Mouse (Mus musculus) liver, embryonic 12.5 days (tissue): Measurements from ENCODE around the gene Mfap5. TPM values are rescaled to one million over a fixed set of nuclear protein-coding genes. Genes with fewer than 3 reads are reported as not detected.
"Not testable (repeated sequence)": the region's sequence is repeated elsewhere in the genome, so short reads cannot be mapped to it uniquely, and the experiment has no call there.

ENCODE experiments used
- ATAC-seq: fragments of 200-750 bp; cut with Nextera tagmentation; 2 replicates; pipeline ENCODE4 v1.8.0; 2017; ENCODE audit warnings: moderate number of reproducible peaks, mild to moderate bottlenecking, moderate library complexity
- H3K27ac ChIP-seq: fragments of 300-500 bp; sonication (generic); 2 replicates; pipeline ENCODE4 v1.5.1; 2016; ENCODE audit warnings: mild to moderate bottlenecking
- H3K27me3 ChIP-seq: fragments of 300-500 bp; sonication (generic); replicated peaks from 2 replicates; pipeline ENCODE4 v1.6.1; 2016; ENCODE audit warnings: mild to moderate bottlenecking, moderate library complexity
- H3K36me3 ChIP-seq: fragments of 300-500 bp; sonication (generic); 2 replicates; pipeline ENCODE4 v1.6.1; 2016; ENCODE audit warnings: mild to moderate bottlenecking, moderate library complexity
- H3K4me1 ChIP-seq: fragments of 300-500 bp; sonication (generic); 2 replicates; pipeline ENCODE4 v1.6.1; 2016
- H3K4me2 ChIP-seq: fragments of 300-500 bp; sonication (generic); 2 replicates; pipeline ENCODE4 v1.6.1; 2016; ENCODE audit warnings: mild to moderate bottlenecking, moderate library complexity
- H3K4me3 ChIP-seq: fragments of 300-500 bp; sonication (generic); 2 replicates; pipeline ENCODE4 v1.5.1; 2016; ENCODE audit warnings: mild to moderate bottlenecking, moderate library complexity
- H3K9ac ChIP-seq: fragments of 300-500 bp; sonication (generic); 2 replicates; pipeline ENCODE4 v1.6.1; 2016; ENCODE audit warnings: mild to moderate bottlenecking, moderate library complexity
- H3K9me3 ChIP-seq: fragments of 300-500 bp; sonication (generic); replicated peaks from 2 replicates; pipeline ENCODE4 v1.6.1; 2016; ENCODE audit warnings: mild to moderate bottlenecking, moderate library complexity
- WGBS: fragments of 180-500 bp; shearing (Covaris S2); methylation state at CpG from one replicate; pipeline ENCODE4 v1.1.7; 2016; ENCODE audit not compliant: insufficient replicate concordance; 5-methylcytosine and 5-hydroxymethylcytosine counted together
- polyA plus RNA-seq: library from polyadenylated mRNA; unstranded; fragments of >200 nt; fragmentation: Nextera tagmentation; extraction: Ambion mirVana; gene quantifications from 2 replicates; pipeline ENCODE4 v1.2.1, GENCODE M21; 2016

Mfap5 gene
- polyA plus RNA-seq, 1 experiment from 2014 or later: 0.48 TPM

DNA sequence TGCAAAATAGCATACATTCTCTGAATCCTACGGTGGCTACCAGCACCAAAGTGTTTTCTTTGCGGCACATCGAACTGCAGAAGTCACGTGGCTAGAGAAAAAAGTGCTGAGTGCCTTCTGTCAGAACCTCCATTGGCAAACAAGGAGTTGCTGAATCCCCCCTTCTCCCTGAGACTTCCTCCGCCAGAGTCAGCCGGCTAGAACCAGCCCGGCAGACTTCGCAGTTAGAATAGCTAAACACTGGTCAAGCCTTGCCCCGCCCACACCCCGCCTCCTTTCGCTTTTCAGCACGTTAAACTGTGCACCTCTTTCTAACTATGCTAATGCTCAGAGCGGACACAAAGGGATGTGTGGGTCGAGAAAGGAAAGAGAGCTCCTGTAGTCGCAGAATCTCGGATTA lies 14.1 kb upstream of the Mfap5 start:
- H3K27me3 ChIP-seq: peaks cover 93% of the 10 kb centered on the region

DNA sequence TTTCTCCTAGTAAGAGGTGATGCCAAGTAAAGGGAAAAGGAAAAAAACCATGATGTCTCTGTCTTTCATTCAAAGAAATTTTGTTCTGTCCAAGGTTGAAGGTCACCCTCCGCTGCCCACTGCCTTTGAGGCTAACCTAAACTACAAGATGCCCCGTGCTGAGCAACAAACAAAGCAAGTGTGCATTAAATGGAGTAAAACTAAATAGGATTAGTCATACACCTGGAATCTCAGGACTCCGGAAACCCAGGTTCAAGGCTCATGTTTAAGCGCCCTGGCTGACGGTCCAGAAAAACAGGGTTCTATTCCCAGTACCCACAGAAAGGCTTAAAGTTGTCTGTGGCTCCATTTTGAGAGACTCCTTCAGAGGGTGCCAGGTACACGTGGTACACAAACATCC lies 13.2 kb upstream of the Mfap5 start:
- no peak overlapping the region for H3K4me3 ChIP-seq
- peaks cover 5% of the 10 kb centered on the region; the same call in 1 of the 2 replicates for H3K4me1 ChIP-seq
- no peaks in the 10 kb centered on the region for H3K9me3 ChIP-seq
- H3K36me3 ChIP-seq: no peaks in the 10 kb centered on the region
- no peak overlapping the region for H3K4me2 ChIP-seq
- 28% methylated on average over 6 of the region's 6 CpGs for WGBS
- no peak overlapping the region for H3K27ac ChIP-seq
- no peak for ATAC-seq
- H3K27me3 ChIP-seq: peaks cover 90% of the 10 kb centered on the region
- H3K9ac ChIP-seq: no peak overlapping the region

More for the DNA sequence above, 14.1 kb upstream of the Mfap5 start:
- Histone ChIP-seq H3K4me1 (peaks cover 5% of the 10 kb centered on the region; the same call in 1 of the 2 replicates), H3K36me3 (no peaks in the 10 kb centered on the region), H3K4me2 (peak overlapping the region; percentile 57), H3K4me3 (peak overlapping the region; percentile 44), H3K27ac (no peak overlapping the region), H3K9ac (no peak overlapping the region), H3K9me3 (no peaks in the 10 kb centered on the region)
- peak; percentile 65 for ATAC-seq
- WGBS: under 1% methylated on average over 16 of the region's 16 CpGs

DNA sequence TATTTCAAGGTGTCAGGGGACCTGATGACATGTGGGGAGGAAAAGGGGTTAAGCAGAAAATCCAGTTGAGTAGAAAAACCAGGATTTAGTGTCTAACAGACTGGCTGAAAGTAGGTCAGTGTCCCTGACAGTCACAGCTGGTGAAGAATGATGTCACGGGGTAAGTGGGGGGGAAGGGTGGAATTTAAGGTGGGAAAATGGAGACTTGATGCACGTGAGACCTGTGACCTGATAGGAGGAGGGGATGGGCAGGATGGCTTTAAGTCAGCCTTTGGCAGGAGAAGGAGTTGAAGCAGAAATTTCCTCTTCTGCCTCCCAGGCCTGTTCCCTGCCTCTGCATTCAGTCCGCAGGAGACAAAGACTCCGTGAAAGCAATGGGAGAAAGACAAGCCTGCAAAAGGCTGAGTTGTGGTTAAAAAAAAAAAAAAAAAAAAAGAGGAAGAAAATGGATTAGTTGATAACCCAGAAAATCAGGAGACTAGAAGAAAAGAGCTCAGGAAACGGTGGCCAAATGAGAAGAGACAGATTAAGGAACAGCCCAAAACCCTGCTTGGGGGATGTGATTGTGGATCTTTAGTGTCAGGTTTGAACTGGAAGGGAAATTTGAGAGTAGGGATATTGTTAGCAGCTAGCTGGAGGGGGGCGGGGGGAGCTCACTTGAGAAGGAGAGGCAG lies 11.7 kb upstream of the Mfap5 start:
- Histone ChIP-seq H3K9me3 (no peaks in the 10 kb centered on the region), H3K36me3 (no peaks in the 10 kb centered on the region), H3K4me1 (peaks cover 5% of the 10 kb centered on the region; the same call in 1 of the 2 replicates), H3K4me3 (no peak overlapping the region), H3K9ac (no peak overlapping the region), H3K27me3 (peaks cover 90% of the 10 kb centered on the region), H3K4me2 (no peak overlapping the region), H3K27ac (no peak overlapping the region)
- WGBS: 14% methylated on average over 6 of the region's 6 CpGs
- no peak for ATAC-seq

DNA sequence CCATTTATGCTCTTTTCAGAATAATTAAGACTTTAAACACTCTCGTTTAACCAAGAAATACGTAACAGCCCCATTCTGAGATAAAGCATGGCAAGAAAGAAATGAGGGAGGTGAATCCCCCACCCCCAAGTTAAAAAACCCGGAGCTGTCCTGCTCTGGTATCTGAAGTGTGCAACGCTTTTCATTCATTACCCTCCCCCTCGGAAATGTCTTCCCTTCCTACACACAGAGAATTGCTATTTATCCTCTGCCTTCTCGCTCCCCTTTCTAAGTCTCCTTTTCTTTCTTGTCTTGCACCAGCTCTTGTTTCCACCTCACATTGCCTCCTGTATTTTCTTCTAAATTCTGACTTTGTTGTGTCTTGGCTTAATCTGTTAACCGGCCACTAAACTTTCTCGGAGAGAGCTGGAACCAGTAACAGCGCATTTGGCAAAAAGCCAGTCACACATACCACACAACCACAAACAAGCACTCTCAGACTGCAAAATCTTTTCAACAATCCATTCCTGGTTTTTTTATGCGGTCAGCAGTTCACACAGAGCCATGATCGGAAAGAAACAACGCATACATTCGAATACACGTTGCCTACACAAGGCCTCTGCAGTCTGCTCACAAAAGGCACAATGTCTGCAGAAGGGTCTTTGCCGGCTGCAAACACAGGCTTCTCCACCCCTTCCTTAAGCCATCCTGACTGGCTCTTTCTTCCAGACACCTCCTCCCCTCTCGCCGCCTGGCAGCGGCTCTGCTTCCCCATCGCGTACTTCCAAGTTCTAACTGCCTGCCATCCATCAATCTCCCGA lies 10.4 kb upstream of the Mfap5 start:
- Histone ChIP-seq H3K9ac (no peak overlapping the region), H3K4me3 (no peak overlapping the region), H3K36me3 (no peaks in the 10 kb centered on the region), H3K9me3 (no peaks in the 10 kb centered on the region), H3K4me2 (no peak overlapping the region), H3K4me1 (peaks cover 5% of the 10 kb centered on the region; the same call in 1 of the 2 replicates), H3K27ac (0 out of 2 replicates have a peak overlapping the region, but pooled peaks have one; percentile 41), H3K27me3 (peaks cover 83% of the 10 kb centered on the region)
- WGBS: 14% methylated on average over 21 of the region's 21 CpGs
- no peak for ATAC-seq

DNA sequence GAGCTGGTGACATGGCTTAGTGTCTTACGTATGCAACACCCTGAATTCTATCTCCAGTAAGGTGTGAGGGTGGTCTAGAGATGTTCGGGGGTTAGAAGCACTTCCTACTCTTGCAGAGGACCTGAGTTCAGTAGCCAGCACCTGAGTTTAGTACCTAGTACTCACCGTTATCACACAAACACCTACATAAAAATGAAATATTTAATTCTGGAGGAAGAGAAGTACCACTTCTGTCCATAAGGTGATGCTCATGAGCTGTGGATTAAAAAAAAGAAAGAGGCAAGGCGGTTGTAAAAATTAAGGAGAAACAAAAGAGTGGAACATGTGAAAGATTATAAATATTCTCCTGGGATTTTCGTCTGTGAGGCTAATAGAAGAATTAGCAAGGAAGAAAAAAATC lies 9.1 kb upstream of the Mfap5 start:
- no peak overlapping the region for H3K9ac ChIP-seq
- H3K27ac ChIP-seq: no peak overlapping the region
- peaks cover 80% of the 10 kb centered on the region for H3K27me3 ChIP-seq
- H3K4me3 ChIP-seq: no peak overlapping the region
- no peaks in the 10 kb centered on the region for H3K9me3 ChIP-seq
- peaks cover under 1% of the 10 kb centered on the region; the same call in 1 of the 2 replicates for H3K4me1 ChIP-seq
- ATAC-seq: no peak
- H3K4me2 ChIP-seq: no peak overlapping the region
- H3K36me3 ChIP-seq: no peaks in the 10 kb centered on the region
- 27% methylated on average over 5 of the region's 5 CpGs for WGBS

DNA sequence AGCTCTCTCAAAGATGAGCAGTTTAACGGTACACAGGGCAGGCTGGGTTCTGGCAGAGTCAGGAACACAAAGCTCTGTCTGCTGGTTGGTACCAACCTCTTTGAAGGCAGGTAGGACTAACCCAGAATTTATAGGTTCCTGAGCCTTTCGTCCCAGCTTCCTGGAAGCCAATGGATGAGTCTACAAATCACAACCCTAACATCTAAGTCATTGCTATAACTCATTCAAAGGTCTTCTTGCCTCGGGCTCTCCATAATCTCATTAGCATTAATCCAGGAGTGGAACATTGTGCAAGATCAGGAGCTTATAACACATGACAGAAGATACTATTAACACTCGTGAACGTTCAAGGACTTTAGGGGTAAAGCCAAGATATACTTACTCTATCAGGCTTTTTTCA lies 7.0 kb upstream of the Mfap5 start, which contains the start of gene Rimklb:
Rimklb (minus strand) TSS at position 101 of the 400 bp plus-strand sequence.
- ATAC-seq: no peak
- WGBS: 60% methylated on average over 5 of the region's 5 CpGs
- Histone ChIP-seq H3K27me3 (peaks cover 61% of the 10 kb centered on the region), H3K4me1 (no peaks in the 10 kb centered on the region), H3K27ac (no peak within 1 kb of the TSS), H3K9me3 (no peaks in the 10 kb centered on the region), H3K4me3 (no peak within 1 kb of the TSS), H3K4me2 (no peak within 1 kb of the TSS), H3K9ac (no peak within 1 kb of the TSS), H3K36me3 (no peaks in the 10 kb centered on the region)

DNA sequence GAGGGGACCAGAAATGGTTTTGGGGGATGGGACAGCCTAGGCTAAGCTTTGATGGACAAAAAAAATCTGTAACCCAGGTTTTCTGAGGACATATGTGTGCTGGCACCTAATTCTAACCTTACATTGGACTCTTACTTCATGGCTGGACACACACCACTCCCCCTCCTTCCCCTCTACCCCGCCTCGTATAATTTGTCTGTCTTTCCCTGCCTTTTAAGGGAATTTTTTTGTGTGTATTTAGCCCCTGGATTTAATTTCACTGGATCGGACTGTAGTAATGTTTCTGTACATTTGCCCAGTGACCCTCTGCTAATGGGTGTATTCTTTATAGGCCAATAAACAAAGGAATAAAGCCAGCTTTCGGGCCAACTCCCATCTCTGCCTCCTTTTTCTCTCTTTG lies 604 bp upstream of the Mfap5 start:
- Histone ChIP-seq H3K9ac (no peak overlapping the region), H3K27ac (no peak overlapping the region), H3K9me3 (no peaks in the 10 kb centered on the region), H3K4me3 (no peak overlapping the region), H3K36me3 (no peaks in the 10 kb centered on the region), H3K4me2 (no peak overlapping the region), H3K27me3 (peaks cover 7% of the 10 kb centered on the region), H3K4me1 (no peaks in the 10 kb centered on the region)
- ATAC-seq: no peak
- WGBS: 72% methylated on average over 4 of the region's 4 CpGs

DNA sequence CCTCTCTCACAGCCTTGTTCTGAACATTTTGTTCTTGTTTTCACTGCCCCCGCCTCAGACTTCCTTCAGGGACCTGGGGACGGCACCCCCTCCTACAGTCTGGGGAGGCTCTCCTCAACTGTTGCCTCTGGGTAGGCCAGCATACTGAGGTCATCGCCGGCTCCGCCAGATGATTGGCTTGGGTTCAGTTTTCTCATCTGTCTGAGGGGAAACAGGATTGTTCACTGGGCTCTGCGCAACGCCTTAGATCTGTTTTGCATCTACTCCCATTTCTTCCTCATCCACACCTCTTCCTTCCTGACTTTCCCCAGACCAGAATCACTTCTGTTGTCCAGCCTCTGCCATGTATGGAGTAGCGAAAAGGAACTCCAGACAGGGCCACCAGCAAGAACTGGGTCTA lies 2.8 kb downstream of the Mfap5 start:
- Histone ChIP-seq H3K9ac (no peak overlapping the region), H3K27me3 (no peaks in the 10 kb centered on the region), H3K4me2 (no peak overlapping the region), H3K27ac (no peak overlapping the region), H3K36me3 (no peaks in the 10 kb centered on the region), H3K9me3 (no peaks in the 10 kb centered on the region), H3K4me1 (no peaks in the 10 kb centered on the region), H3K4me3 (no peak overlapping the region)
- WGBS: 57% methylated on average over 8 of the region's 8 CpGs
- ATAC-seq: no peak

DNA sequence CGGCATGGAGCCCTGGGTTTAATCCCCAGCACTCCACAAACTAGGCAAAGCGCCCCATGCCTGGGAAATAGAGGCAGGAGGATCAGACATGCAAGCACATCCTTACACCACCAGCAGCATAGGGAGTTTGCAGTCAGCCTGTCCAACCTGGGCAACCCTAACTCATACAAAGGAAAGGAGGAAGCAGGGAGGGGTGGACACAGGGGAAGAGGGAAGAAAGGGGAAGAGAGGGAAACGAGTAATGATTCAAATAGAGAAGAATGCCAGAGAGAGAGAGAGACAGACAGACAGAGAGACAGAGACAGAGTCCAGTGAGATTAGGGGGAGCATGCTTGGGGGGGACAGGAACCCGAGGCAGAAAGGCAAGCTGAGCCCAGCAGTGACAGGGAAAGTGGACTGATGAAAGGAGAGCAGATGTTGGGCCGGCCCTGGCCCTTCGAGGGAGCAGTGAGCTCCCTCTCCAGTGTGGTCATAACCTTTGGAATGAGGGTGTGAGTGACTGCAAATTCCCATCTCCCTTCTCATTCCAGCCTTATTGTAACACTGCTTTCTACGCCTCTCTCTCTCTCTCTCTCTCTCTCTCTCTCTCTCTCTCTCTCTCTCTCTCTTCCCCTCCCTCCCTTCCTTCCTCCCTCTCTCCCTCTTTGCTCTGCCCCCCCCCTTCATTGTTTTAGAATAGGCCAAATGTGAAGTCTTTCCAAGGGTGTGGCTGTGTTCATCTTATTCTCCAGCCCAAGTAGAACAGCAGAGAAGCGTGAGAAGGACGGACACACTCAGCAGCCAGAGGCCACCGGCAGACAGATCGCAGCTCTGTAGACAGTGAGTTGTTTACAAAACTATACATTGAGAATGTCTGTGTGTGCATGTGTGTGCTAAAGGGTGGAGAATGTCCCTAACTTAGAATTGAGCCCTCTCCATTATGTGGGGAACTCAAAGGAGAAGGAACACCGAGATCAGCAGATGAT lies 7.6 kb downstream of the Mfap5 start:
- H3K27ac ChIP-seq: no peak overlapping the region
- no peaks in the 10 kb centered on the region for H3K4me1 ChIP-seq
- ATAC-seq: no peak
- H3K36me3 ChIP-seq: no peaks in the 10 kb centered on the region
- H3K4me2 ChIP-seq: no peak overlapping the region
- whole genome bisulfite sequencing: 53% methylated on average over 11 of the region's 12 CpGs
- H3K9me3 ChIP-seq: no peaks in the 10 kb centered on the region
- H3K4me3 ChIP-seq: no peak overlapping the region
- H3K9ac ChIP-seq: no peak overlapping the region
- H3K27me3 ChIP-seq: no peaks in the 10 kb centered on the region

DNA sequence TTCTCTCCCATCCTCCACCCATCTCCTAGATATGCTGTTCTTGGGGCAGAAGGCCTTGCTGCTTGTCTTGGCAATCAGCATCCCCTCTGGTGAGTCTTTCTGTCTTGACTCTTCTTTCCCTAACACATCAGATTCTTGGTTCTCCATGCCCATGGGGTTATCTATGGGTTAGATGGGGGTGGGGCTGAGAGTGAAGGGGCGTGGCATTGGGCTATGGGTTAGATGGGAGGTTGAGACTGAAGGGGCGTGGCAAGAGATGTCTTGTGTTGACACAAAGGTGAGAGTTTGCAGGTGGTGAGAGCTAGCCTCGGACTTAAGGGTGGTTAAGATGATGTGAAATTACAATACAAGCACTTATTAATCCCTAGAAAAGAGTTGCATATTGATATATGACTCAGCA lies 8.7 kb downstream of the Mfap5 start:
- no peak overlapping the region for H3K9ac ChIP-seq
- 44% methylated on average over 3 of the region's 3 CpGs for WGBS
- no peaks in the 10 kb centered on the region for H3K9me3 ChIP-seq
- ATAC-seq: no peak
- H3K4me2 ChIP-seq: no peak overlapping the region
- H3K27me3 ChIP-seq: no peaks in the 10 kb centered on the region
- H3K4me1 ChIP-seq: no peaks in the 10 kb centered on the region
- H3K4me3 ChIP-seq: no peak overlapping the region
- no peaks in the 10 kb centered on the region for H3K36me3 ChIP-seq
- H3K27ac ChIP-seq: no peak overlapping the region

DNA sequence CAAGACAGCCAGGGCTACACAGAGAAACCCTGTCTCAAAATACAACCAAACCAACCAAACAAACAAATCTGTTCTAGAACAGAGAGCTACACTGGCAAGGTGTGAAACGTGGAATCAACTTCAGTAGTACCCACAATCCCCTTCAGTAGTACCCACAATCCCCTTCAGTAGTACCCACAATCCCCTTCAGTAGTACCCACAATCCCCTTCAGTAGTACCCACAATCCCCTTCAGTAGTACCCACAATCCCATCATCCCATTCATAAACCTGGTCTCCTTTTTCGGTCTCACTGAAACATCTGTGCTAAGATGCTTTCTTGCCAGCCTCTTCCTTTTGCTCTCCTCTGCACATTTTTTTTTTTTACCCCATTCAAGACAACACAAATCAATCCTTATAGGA lies 10.1 kb downstream of the Mfap5 start:
- H3K4me2 ChIP-seq, H3K4me3 ChIP-seq, H3K9ac ChIP-seq, H3K36me3 ChIP-seq, H3K9me3 ChIP-seq, H3K4me1 ChIP-seq, H3K27me3 ChIP-seq, ATAC-seq, H3K27ac ChIP-seq: not testable (repeated sequence)
- WGBS: 68% methylated on average over 2 of the region's 2 CpGs
